Mouse (Mus musculus): ENCODE data around the gene 5830473C10Rik.

- TF ChIP-seq CTCF (IDR thresholded peaks at IDR 0.05; ENCODE audit: control insufficient read depth, insufficient read depth, insufficient read length), result no peak
- no peak for TF ChIP-seq USF1 (IDR thresholded peaks at IDR 0.05; ENCODE audit: low read depth)
Measured at GRCm38 (mm10) chr5:90584799-90585198, 23.9 kb downstream of the 5830473C10Rik start.
